Mouse (Mus musculus) heart, postnatal 0 days (tissue): Measurements from ENCODE around the gene Vma21-ps. TPM values are rescaled to one million over a fixed set of nuclear protein-coding genes. Genes with fewer than 3 reads are reported as not detected.
A peak's percentile ranks its signal among the peaks of the same experiment; 100 is the strongest.

Source experiments
- ATAC-seq: fragments of 200-750 bp; cut with Nextera tagmentation; 2 replicates; pipeline ENCODE4 v1.8.0; 2017; ENCODE audit warnings: low read depth, moderate number of reproducible peaks, moderate library complexity; ENCODE audit not compliant: insufficient read depth
- DNase-seq: peaks from one replicate; pipeline ENCODE4 v3.0.0-alpha.2; 2016; ENCODE audit warnings: low spot score
- H3K27ac ChIP-seq: fragments of 300-500 bp; sonication (generic); 2 replicates; pipeline ENCODE4 v1.5.1; 2014; ENCODE audit warnings: low read depth, mild to moderate bottlenecking
- H3K27me3 ChIP-seq: fragments of 300-500 bp; sonication (generic); 2 replicates; pipeline ENCODE4 v1.6.1; 2014; ENCODE audit warnings: low read length, mixed read lengths; ENCODE audit not compliant: control insufficient read depth, insufficient read depth
- H3K36me3 ChIP-seq: fragments of 300-500 bp; sonication (generic); replicated peaks from 2 replicates; pipeline ENCODE4 v1.6.1; 2014; ENCODE audit warnings: low read length, mixed read lengths; ENCODE audit not compliant: control insufficient read depth, insufficient read depth
- H3K4me1 ChIP-seq: fragments of 300-500 bp; sonication (generic); 2 replicates; pipeline ENCODE4 v1.6.1; 2014; ENCODE audit warnings: antibody characterized with exemption; ENCODE audit not compliant: control insufficient read depth, insufficient read depth
- H3K4me2 ChIP-seq: fragments of 300-500 bp; sonication (generic); 2 replicates; pipeline ENCODE4 v1.6.1; 2014; ENCODE audit warnings: low read depth, mild to moderate bottlenecking, low read length, moderate library complexity
- H3K4me3 ChIP-seq: fragments of 300-500 bp; sonication (generic); 2 replicates; pipeline ENCODE4 v1.5.1; 2014; ENCODE audit warnings: low read depth, low read length
- H3K9ac ChIP-seq: fragments of 300-500 bp; sonication (generic); replicated peaks from 2 replicates; pipeline ENCODE4 v1.6.1; 2014; ENCODE audit warnings: low read depth, low read length, mixed read lengths
- H3K9me3 ChIP-seq: fragments of 300-500 bp; sonication (generic); replicated peaks from 2 replicates; pipeline ENCODE4 v1.6.1; 2016; ENCODE audit warnings: low read length; ENCODE audit not compliant: control insufficient read depth
- CTCF ChIP-seq: IDR thresholded peaks from 2 replicates; pipeline ENCODE4 v1.5.1; 2016; ENCODE audit warnings: antibody characterized with exemption, control low read depth, low read depth
- EP300 ChIP-seq: IDR thresholded peaks from 2 replicates; pipeline ENCODE4 v1.6.1; 2016; ENCODE audit warnings: antibody characterized with exemption, low read depth
- WGBS: fragments of 180-500 bp; shearing (Covaris S2); extraction: QIAGEN DNeasy Blood & Tissue Kit; methylation state at CpG from one replicate; pipeline ENCODE4 v1.1.7; 2014; 5-methylcytosine and 5-hydroxymethylcytosine counted together
- polyA plus RNA-seq: library from polyadenylated mRNA; unstranded; fragments of >200 nt; fragmentation: Nextera tagmentation; extraction: Ambion mirVana; gene quantifications from 2 replicates; pipeline ENCODE4 v1.2.1, GENCODE M21; 2015
- total RNA-seq: library from RNA; depleted of rRNA; stranded (reverse); fragments of >200 nt; gene quantifications from 2 replicates; pipeline ENCODE4 v1.2.3, GENCODE M21; 2014; ENCODE audit warnings: low replicate concordance; rRNA removed

The Vma21-ps gene
- total and polyA plus RNA-seq, 2 experiments from 2014 or later: not detected

DNA sequence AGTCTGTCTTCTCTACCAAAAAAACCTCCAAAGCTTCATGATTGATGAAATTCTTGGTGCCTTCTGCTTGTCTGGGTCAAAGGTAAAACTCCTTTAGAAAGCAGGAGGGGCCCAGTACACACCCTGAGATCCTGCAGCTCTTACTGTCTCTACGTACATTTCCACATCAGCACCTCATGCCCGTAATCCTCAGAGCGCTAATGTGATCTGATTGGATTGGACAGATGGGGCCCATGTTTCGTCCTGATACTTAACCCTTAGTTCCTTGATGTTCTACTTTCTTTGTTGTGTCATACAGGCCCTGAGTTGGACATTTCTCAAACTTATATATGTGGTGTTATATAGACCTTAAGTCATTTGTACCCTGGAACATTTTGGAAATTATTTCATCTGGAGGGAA is 9.6 kb downstream of the Vma21-ps start:
- no peak overlapping the region for H3K9ac ChIP-seq
- H3K9me3 ChIP-seq: no peaks in the 10 kb centered on the region
- DNase-seq: no peak
- WGBS: 93% methylated on average over 4 of the region's 4 CpGs
- TF ChIP-seq EP300: no peak
- no peak for TF ChIP-seq CTCF
- H3K4me1 ChIP-seq: no peaks in the 10 kb centered on the region
- no peak overlapping the region for H3K27ac ChIP-seq
- no peak overlapping the region for H3K4me3 ChIP-seq
- H3K4me2 ChIP-seq: no peak overlapping the region
- no peaks in the 10 kb centered on the region for H3K27me3 ChIP-seq
- H3K36me3 ChIP-seq: peaks cover 29% of the 10 kb centered on the region
- ATAC-seq: no peak

DNA sequence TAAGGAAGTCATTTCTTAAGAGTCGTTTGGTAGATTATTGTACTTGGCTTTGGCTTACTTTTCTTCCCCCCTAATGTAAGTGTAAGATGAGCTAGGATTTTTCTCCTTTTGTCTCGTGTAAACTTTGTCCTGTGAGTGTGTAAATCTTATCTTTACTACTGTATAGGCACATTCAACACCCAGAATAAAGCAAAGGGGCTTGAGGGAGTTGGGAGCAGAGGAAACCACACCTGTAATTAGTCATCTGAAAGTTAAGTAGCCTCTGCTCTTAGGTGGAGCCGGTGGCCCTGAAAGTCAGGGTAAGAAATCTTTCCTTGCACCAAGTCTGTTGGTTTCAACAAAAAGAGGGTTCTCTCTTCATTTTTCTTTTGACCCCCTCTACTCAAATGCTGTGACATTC is 23.6 kb downstream of the Vma21-ps start:
- Histone ChIP-seq H3K4me1 (no peaks in the 10 kb centered on the region), H3K9me3 (no peaks in the 10 kb centered on the region), H3K36me3 (peaks cover 58% of the 10 kb centered on the region), H3K4me3 (no peak overlapping the region), H3K27me3 (no peaks in the 10 kb centered on the region), H3K4me2 (no peak overlapping the region), H3K9ac (no peak overlapping the region), H3K27ac (no peak overlapping the region)
- TF ChIP-seq CTCF (no peak), EP300 (no peak)
- WGBS: 74% methylated on average over 3 of the region's 3 CpGs
- ATAC-seq: no peak
- no peak for DNase-seq

DNA sequence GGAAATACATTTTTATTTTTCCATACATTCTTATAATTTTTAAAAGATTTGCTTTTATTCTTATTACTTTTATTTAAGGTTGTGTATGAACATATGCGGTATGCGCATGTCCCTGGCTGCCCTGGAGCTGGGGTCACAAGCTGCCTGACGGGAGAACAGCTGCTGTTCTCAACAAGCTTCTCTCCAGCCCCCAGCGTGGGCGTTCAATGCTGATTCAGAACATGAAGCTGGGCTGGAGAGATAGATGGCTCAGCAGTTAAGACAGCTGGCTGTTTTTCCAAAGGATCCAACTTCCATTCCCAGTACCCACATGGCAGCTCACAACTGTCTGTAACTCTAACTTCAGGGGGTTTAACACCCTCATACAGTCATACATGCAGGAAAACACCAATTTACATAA is 35.7 kb downstream of the Vma21-ps start:
- WGBS: 84% methylated on average over 5 of the region's 5 CpGs

DNA sequence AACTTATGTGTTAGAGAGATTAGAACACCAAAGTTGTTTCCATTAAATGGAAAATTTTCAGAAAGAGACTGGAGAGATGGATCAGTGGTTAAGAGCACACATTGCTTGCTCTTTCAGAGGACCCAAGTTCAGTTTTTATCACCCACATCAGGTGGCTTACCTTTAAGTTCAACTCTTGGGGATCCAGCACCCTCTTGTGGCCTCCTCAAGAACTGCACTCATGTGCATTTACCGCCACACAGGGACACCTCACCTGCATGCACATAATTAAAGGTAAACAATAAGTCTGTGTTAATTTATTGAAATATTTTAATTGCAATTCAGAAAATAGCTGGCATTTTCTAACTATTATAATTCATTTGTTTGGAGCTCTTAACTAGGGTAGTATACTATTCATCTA is 37.3 kb downstream of the Vma21-ps start:
- Histone ChIP-seq H3K36me3 (peaks cover 57% of the 10 kb centered on the region), H3K4me1 (no peaks in the 10 kb centered on the region), H3K27me3 (no peaks in the 10 kb centered on the region), H3K27ac (no peak overlapping the region), H3K4me2 (no peak overlapping the region), H3K9me3 (peaks cover 3% of the 10 kb centered on the region; the same call in 1 of the 2 replicates), H3K9ac (no peak overlapping the region), H3K4me3 (no peak overlapping the region)
- 95% methylated on average over 1 of the region's 1 CpGs for WGBS
- peak; percentile 42 for TF ChIP-seq CTCF
- TF ChIP-seq EP300: no peak
- ATAC-seq: no peak
- no peak for DNase-seq

More for the DNA sequence above, 35.7 kb downstream of the Vma21-ps start:
- Histone ChIP-seq H3K9me3 (peaks cover 3% of the 10 kb centered on the region; the same call in 1 of the 2 replicates), H3K36me3 (peaks cover 49% of the 10 kb centered on the region), H3K4me1 (no peaks in the 10 kb centered on the region), H3K4me3 (no peak overlapping the region), H3K27me3 (no peaks in the 10 kb centered on the region), H3K27ac (no peak overlapping the region), H3K9ac (no peak overlapping the region), H3K4me2 (no peak overlapping the region)
- ATAC-seq (no peak), DNase-seq (no peak)
- TF ChIP-seq CTCF (no peak), EP300 (no peak)

Other genes with a start within 250 kb of the Vma21-ps start
- gene Smc2, start 58.0 kb downstream of the Vma21-ps start, total RNA-seq: 28.4 and 35.1 TPM in 2 replicates
- 42.8 and 48.6 TPM in 2 replicates for gene Smc2, start 58.0 kb downstream of the Vma21-ps start, polyA plus RNA-seq
- not detected in 2 replicates for gene Toporsl, start 99.0 kb upstream of the Vma21-ps start, total RNA-seq
- not detected in 2 replicates for gene Toporsl, start 99.0 kb upstream of the Vma21-ps start, polyA plus RNA-seq